Mouse (Mus musculus) kidney, postnatal 0 days (tissue): ENCODE results near the gene Cmtm8. TPM values are rescaled to one million over a fixed set of nuclear protein-coding genes. Genes with fewer than 3 reads are reported as not detected.

Experiments used
- ATAC-seq: fragments of 200-750 bp; cut with Nextera tagmentation; replicated peaks from 2 replicates; pipeline ENCODE4 v1.8.0; 2017; ENCODE audit warnings: low read depth, moderate number of reproducible peaks, moderate TSS enrichment, moderate library complexity; ENCODE audit not compliant: low FRiP score
- DNase-seq: peaks from one replicate; pipeline ENCODE4 v3.0.0-alpha.2; 2016; ENCODE audit warnings: low spot score
- H3K27ac ChIP-seq: fragments of 300-500 bp; sonication (generic); 2 replicates; pipeline ENCODE4 v1.5.1; 2014; ENCODE audit warnings: mild to moderate bottlenecking
- H3K27me3 ChIP-seq: fragments of 300-500 bp; sonication (generic); 2 replicates; pipeline ENCODE4 v1.6.1; 2014; ENCODE audit warnings: low read length, mixed read lengths; ENCODE audit not compliant: insufficient read depth
- H3K36me3 ChIP-seq: fragments of 300-500 bp; sonication (generic); 2 replicates; pipeline ENCODE4 v1.6.1; 2014; ENCODE audit warnings: low read length, mixed read lengths; ENCODE audit not compliant: insufficient read depth
- H3K4me1 ChIP-seq: fragments of 300-500 bp; sonication (generic); replicated peaks from 2 replicates; pipeline ENCODE4 v1.6.1; 2014; ENCODE audit warnings: antibody characterized with exemption, low read length, mixed read lengths; ENCODE audit not compliant: insufficient read depth
- H3K4me2 ChIP-seq: fragments of 300-500 bp; sonication (generic); 2 replicates; pipeline ENCODE4 v1.6.1; 2014; ENCODE audit warnings: mild to moderate bottlenecking, low read length, moderate library complexity, mixed read lengths
- H3K4me3 ChIP-seq: fragments of 300-500 bp; sonication (generic); replicated peaks from 2 replicates; pipeline ENCODE4 v1.5.1; 2014; ENCODE audit warnings: low read depth, low read length
- H3K9ac ChIP-seq: fragments of 300-500 bp; sonication (generic); 2 replicates; pipeline ENCODE4 v1.6.1; 2014; ENCODE audit warnings: low read depth, low read length
- H3K9me3 ChIP-seq: fragments of 300-500 bp; sonication (generic); replicated peaks from 2 replicates; pipeline ENCODE4 v1.6.1; 2016; ENCODE audit warnings: low read length, inconsistent platforms, mixed read lengths
- CTCF ChIP-seq: IDR thresholded peaks from 2 replicates; pipeline ENCODE4 v1.5.1; 2016; ENCODE audit warnings: antibody characterized with exemption, low read depth, mild to moderate bottlenecking, moderate library complexity
- WGBS: fragments of 180-500 bp; shearing (Covaris S2); extraction: QIAGEN DNeasy Blood & Tissue Kit; methylation state at CpG from one replicate; pipeline ENCODE4 v1.1.7; 2014; 5-methylcytosine and 5-hydroxymethylcytosine counted together
- polyA plus RNA-seq: library from polyadenylated mRNA; unstranded; fragments of >200 nt; fragmentation: Nextera tagmentation; extraction: Ambion mirVana; gene quantifications from 2 replicates; pipeline ENCODE4 v1.2.1, GENCODE M21; 2015

Gene Cmtm8
- polyA plus RNA-seq, 1 experiment from 2014 or later = 54.6 TPM

GRCm38 (mm10) chr9:114794491-114794890 is 49.5 kb downstream of the Cmtm8 start:
- no peak for ATAC-seq
- 86% methylated on average over 4 of the region's 4 CpGs for WGBS

GRCm38 (mm10) chr9:114793764-114794295 is 50.1 kb downstream of the Cmtm8 start:
- Histone ChIP-seq H3K4me3 (no peak overlapping the region), H3K4me2 (no peak overlapping the region), H3K27ac (no peak overlapping the region), H3K27me3 (no peaks in the 10 kb centered on the region), H3K9ac (no peak overlapping the region), H3K4me1 (no peaks in the 10 kb centered on the region; the same call in 1 of the 2 replicates), H3K36me3 (no peaks in the 10 kb centered on the region), H3K9me3 (no peaks in the 10 kb centered on the region)
- TF ChIP-seq CTCF = no peak
- DNase-seq (no peak), ATAC-seq (no peak)
- WGBS = 85% methylated on average over 9 of the region's 9 CpGs

More at GRCm38 (mm10) chr9:114794491-114794890, 49.5 kb downstream of the Cmtm8 start:
- H3K27ac ChIP-seq = no peak overlapping the region
- H3K27me3 ChIP-seq = no peaks in the 10 kb centered on the region
- TF ChIP-seq CTCF = no peak
- peaks cover 2% of the 10 kb centered on the region; the same call in 1 of the 2 replicates for H3K4me1 ChIP-seq
- no peaks in the 10 kb centered on the region for H3K9me3 ChIP-seq
- no peak overlapping the region for H3K4me2 ChIP-seq
- no peak overlapping the region for H3K4me3 ChIP-seq
- no peak for DNase-seq
- no peak overlapping the region for H3K9ac ChIP-seq
- no peaks in the 10 kb centered on the region for H3K36me3 ChIP-seq

GRCm38 (mm10) chr9:114789989-114790388 is 54.0 kb downstream of the Cmtm8 start:
- no peak for TF ChIP-seq CTCF
- Histone ChIP-seq H3K4me2 (no peak overlapping the region), H3K36me3 (no peaks in the 10 kb centered on the region), H3K27ac (no peak overlapping the region), H3K4me1 (peaks cover 6% of the 10 kb centered on the region; the same call in 1 of the 2 replicates), H3K9me3 (no peaks in the 10 kb centered on the region), H3K4me3 (no peak overlapping the region), H3K27me3 (no peaks in the 10 kb centered on the region), H3K9ac (no peak overlapping the region)
- WGBS = 63% methylated on average over 8 of the region's 8 CpGs
- ATAC-seq (no peak), DNase-seq (no peak)

GRCm38 (mm10) chr9:114789557-114789956 is 54.4 kb downstream of the Cmtm8 start:
- 49% methylated on average over 7 of the region's 7 CpGs for WGBS
- no peak for DNase-seq
- ATAC-seq = no peak

GRCm38 (mm10) chr9:114788697-114789096 is 55.3 kb downstream of the Cmtm8 start:
- no peaks in the 10 kb centered on the region for H3K27me3 ChIP-seq
- H3K4me3 ChIP-seq = no peak overlapping the region
- H3K36me3 ChIP-seq = no peaks in the 10 kb centered on the region
- no peak overlapping the region for H3K9ac ChIP-seq
- DNase-seq (no peak), ATAC-seq (no peak)
- WGBS = 81% methylated on average over 8 of the region's 8 CpGs
- TF ChIP-seq CTCF = no peak
- no peaks in the 10 kb centered on the region for H3K9me3 ChIP-seq
- peaks cover 6% of the 10 kb centered on the region; the same call in 1 of the 2 replicates for H3K4me1 ChIP-seq
- H3K27ac ChIP-seq = no peak overlapping the region
- H3K4me2 ChIP-seq = no peak overlapping the region

More at GRCm38 (mm10) chr9:114789557-114789956, 54.4 kb downstream of the Cmtm8 start:
- no peak overlapping the region for H3K9ac ChIP-seq
- no peak overlapping the region for H3K27ac ChIP-seq
- no peak overlapping the region for H3K4me3 ChIP-seq
- H3K4me2 ChIP-seq = no peak overlapping the region
- H3K9me3 ChIP-seq = no peaks in the 10 kb centered on the region
- no peaks in the 10 kb centered on the region for H3K27me3 ChIP-seq
- peaks cover 6% of the 10 kb centered on the region; the same call in 1 of the 2 replicates for H3K4me1 ChIP-seq
- H3K36me3 ChIP-seq = no peaks in the 10 kb centered on the region
- no peak for TF ChIP-seq CTCF

- H3K36me3 ChIP-seq = no peaks in the 10 kb centered on the region
- no peak overlapping the region for H3K27ac ChIP-seq
- no peak for DNase-seq
- no peaks in the 10 kb centered on the region for H3K27me3 ChIP-seq
- no peaks in the 10 kb centered on the region for H3K9me3 ChIP-seq
- no peak overlapping the region for H3K4me3 ChIP-seq
- H3K4me1 ChIP-seq = peaks cover 6% of the 10 kb centered on the region; the same call in 1 of the 2 replicates
- H3K9ac ChIP-seq = no peak overlapping the region
- ATAC-seq = no peak
- no peak overlapping the region for H3K4me2 ChIP-seq
- WGBS = 92% methylated on average over 7 of the region's 7 CpGs
- TF ChIP-seq CTCF = no peak
Observed at GRCm38 (mm10) chr9:114787716-114788115, 56.2 kb downstream of the Cmtm8 start.

GRCm38 (mm10) chr9:114787134-114787533 is 56.8 kb downstream of the Cmtm8 start:
- no peak for DNase-seq
- no peak overlapping the region for H3K4me3 ChIP-seq
- H3K36me3 ChIP-seq = no peaks in the 10 kb centered on the region
- no peak for TF ChIP-seq CTCF
- no peaks in the 10 kb centered on the region for H3K27me3 ChIP-seq
- H3K4me2 ChIP-seq = no peak overlapping the region
- no peak for ATAC-seq
- no peak overlapping the region for H3K27ac ChIP-seq
- peaks cover 6% of the 10 kb centered on the region; the same call in 1 of the 2 replicates for H3K4me1 ChIP-seq
- no peaks in the 10 kb centered on the region for H3K9me3 ChIP-seq
- H3K9ac ChIP-seq = no peak overlapping the region
- 91% methylated on average over 5 of the region's 5 CpGs for WGBS
